Mouse (Mus musculus): ENCODE results near the gene Slc24a4. TPM values are rescaled to one million over a fixed set of nuclear protein-coding genes. Genes with fewer than 3 reads are reported as not detected.

Slc24a4 gene
- total RNA-seq, 2 experiments from 2014 or later = 0.45 to 0.87 TPM

- no peak for DNase-seq
Measured at GRCm38 (mm10) chr12:102309099-102309799, 180.7 kb downstream of the Slc24a4 start.

GRCm38 (mm10) chr12:102309800-102310195 is 181.3 kb downstream of the Slc24a4 start:
- no peak for DNase-seq

GRCm38 (mm10) chr12:102310261-102310660 is 181.7 kb downstream of the Slc24a4 start:
- no peak for DNase-seq

DNA sequence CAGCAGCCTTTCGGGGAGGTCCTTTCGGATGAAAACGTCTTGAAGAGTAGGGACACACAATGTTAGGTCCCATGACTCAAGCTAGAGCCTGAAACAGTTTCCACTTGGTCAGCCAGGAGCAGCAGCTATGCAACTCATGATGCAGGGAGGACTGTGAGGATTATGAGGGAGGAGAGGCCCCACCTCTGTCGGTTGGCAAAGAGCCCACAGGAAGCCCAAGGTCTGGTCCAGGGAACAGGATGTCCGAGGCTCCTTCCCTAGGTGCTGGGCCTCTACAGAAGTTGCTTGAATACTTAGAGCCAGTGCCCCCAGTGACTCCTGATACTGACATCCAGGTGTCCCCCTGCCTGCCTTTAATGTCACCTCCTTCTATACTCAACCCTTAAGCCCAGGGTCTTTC is 182.9 kb downstream of the Slc24a4 start:
- DNase-seq = no peak

Other genes with a start within 250 kb of the Slc24a4 start
- 10 to 100 TPM; 28.2 to 31.3 TPM for gene Trip11, start 215.5 kb upstream of the Slc24a4 start, total RNA-seq (2021)
- 10 to 100 TPM; 16.4 to 17.2 TPM for gene Atxn3, start 170.5 kb upstream of the Slc24a4 start, total RNA-seq (2021)
- gene Cpsf2, start 152.7 kb upstream of the Slc24a4 start, total RNA-seq (2021) = 10 to 100 TPM; 27.3 to 28.0 TPM
- gene Rin3, start 154.3 kb downstream of the Slc24a4 start, total RNA-seq (2021) = 10 to 100 TPM; 19.2 to 21.6 TPM